Mouse (Mus musculus) liver, embryonic 14.5 days (tissue): Measurements from ENCODE around the gene Slc6a12.

Source experiments
- CTCF ChIP-seq: IDR thresholded peaks from 2 replicates; pipeline ENCODE4 v1.5.1; 2016; ENCODE audit warnings: antibody characterized with exemption, low read depth, control low read depth
- EP300 ChIP-seq: IDR thresholded peaks from 2 replicates; pipeline ENCODE4 v1.6.1; 2016; ENCODE audit warnings: antibody characterized with exemption, low read depth

DNA sequence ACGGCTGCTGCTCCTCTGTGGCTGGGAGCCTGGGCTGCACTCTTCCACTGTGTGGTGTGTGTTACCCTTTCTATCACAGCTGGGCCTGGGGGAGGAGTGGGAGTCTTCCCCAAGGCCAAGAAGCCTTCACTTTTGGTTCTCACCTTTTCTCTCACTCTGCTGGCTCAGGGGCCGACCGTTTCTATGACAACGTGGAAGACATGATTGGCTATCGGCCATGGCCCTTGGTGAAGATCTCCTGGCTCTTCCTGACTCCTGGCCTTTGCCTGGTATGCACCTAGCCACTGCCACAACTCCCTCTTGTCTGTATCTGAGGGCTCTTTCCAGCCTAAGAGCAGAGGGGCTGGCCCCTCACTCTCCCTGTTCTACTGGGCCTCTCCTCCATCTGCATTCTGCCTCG lies 20.2 kb downstream of the Slc6a12 start:
- TF ChIP-seq CTCF: no peak
- no peak for TF ChIP-seq EP300
